Mouse (Mus musculus): ENCODE results near the gene Olfr599. TPM values are rescaled to one million over a fixed set of nuclear protein-coding genes. Genes with fewer than 3 reads are reported as not detected.
"Not testable (repeated sequence)": the region's sequence is repeated elsewhere in the genome, so short reads cannot be mapped to it uniquely, and the experiment has no call there.

Olfr599 gene
- not detected in 2 replicates for total RNA-seq (2021)
- long read RNA-seq: 0 reads

DNA sequence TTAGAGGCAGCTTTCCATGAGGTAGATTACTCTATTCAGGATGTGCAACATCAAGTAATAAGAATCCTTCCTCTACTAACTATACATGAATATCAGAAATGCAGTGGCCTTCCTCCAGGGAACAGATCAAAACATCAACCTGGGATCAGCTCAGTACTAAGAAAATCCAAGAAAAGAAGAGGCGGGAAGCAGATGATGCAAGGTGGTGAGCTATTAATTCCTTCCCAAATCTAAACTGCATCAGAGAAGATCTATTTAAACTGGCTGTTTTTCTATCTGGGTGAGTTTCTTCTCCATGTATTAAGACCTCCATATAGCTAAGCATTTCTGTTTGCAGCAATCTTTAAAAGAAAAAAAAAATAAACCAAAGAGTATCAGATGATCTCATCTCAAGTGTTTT, at the start of gene Olfr599:
Gene Olfr599 (plus strand): TSS at position 301 of the 400 bp plus-strand sequence.
- no peak for DNase-seq

DNA sequence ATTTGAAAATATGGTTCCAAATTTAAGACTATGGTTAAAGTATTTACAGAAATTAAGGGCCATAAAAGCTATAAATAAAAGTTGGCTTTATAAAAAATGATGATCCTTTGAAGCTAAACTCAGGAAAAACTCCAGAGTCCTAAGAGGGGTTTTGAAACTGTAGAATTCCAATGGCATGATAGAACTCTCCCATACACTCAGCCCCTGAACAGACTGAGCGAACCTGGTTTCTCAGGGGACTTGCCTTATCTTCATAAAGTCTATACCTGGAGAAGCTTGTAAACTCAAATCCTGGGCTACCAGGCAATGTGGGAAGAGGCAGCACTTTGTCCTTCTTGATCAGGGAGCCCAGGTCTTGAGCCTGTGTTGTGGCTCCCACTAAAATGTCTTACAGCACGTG, 30.4 kb upstream of the Olfr599 start, which contains the start of gene Olfr596:
Gene Olfr596 (plus strand): TSS at position 301 of the 400 bp plus-strand sequence.
- not testable (repeated sequence) for DNase-seq

DNA sequence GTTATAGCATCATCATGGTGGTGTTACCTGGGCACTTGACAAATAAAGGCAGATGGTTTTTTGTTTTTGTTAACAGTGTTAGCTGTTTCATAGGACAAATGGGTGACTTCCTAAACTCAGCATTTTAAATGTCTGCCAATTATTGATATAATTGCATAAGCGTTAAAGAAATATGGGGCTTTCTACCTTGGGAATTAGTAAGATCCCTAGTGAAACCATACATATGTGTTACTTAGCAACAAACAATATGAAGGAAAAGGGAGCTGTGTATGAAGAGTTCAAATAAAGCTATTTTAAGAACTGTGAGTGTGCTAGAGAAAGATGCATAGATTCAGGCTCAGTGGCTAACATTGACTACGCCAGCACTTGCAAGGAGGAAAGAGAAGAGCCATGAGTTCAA, 19.7 kb upstream of the Olfr599 start, which contains the start of gene Olfr597:
Gene Olfr597 (plus strand): TSS at position 301 of the 400 bp plus-strand sequence.
- DNase-seq: not testable (repeated sequence)

DNA sequence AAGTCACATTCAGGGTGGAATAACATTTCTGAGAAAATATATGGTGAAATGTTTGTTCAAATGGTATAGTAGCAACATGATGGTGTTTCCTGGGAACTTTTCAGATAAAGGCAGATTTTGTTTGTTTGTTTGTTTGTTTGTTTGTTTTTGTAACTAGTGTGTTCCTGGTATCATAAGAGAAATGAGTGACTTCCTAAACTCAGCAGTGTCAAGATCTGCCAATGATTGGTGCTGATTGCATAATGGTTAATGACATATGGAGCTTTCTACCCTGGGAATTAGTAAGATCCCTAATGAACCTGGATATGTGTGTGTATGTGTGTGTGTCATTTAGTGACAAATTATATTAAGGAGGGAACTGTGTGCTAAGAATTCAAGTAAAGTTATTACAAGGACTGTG, 12.4 kb upstream of the Olfr599 start, which contains the start of gene Olfr598:
Gene Olfr598 (plus strand): TSS at position 301 of the 400 bp plus-strand sequence.
- no peak for DNase-seq

DNA sequence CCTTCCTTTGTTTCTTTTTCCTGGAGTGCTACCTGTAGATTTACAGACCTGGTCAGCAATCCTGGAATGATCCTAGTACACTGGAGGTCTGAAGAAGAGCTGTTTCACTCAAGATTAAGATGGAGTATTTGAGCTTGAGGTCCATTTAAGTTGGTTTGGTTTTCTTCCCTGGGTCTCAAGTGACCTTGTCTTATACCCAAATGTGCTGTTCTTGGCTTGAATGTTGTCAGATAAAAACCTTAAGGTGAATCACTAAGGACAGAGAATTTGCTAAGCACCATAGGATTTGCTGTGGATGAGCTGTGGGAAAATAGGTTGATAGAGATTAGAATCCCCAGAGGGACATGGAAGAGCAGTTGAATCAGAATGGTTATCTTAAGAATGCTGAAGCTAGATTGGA, 13.9 kb downstream of the Olfr599 start, which contains the start of gene Olfr600:
Gene Olfr600 (minus strand): TSS at position 101 of the 400 bp plus-strand sequence.
- no peak for DNase-seq

DNA sequence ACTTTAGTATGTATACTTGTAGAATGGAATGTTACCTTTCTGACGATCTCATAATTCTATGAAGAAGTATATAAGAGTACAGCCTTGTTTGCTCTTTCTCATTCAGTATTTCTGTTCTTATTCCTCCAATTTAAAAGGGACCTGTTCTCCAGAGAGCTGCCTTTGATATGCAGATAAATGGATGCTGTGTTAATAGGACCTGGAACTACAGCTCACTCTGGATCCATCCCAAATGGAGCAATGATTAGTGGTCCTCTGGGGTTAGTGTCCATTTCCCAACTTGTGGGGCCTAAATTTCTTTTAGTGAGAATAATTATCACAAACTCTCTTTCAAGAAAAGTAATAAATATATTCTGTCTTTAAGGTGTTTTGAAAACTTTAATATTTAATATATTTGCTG, 26.8 kb downstream of the Olfr599 start, which contains the start of gene Olfr601:
Gene Olfr601 (minus strand): TSS at position 101 of the 400 bp plus-strand sequence.
- no peak for DNase-seq

DNA sequence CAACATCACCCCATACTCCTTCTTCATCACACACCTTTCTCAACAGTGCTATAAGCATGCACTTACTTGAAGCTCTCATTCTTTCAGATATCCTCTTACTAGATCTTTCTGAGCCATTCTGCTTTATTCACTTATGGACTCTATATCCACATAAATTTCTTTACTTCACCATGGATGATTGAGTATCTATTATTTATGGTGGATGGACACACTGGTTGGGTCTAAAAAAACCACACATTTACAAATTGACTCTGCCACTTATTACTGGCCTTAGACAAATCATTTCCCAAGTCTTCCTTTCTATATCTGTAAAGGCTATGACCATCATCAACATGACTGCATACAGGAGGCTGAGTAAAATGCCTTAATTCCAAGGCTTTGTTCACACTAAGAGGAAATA, 50.4 kb downstream of the Olfr599 start, which contains the start of gene Olfr603:
Gene Olfr603 (minus strand): TSS at position 101 of the 400 bp plus-strand sequence.
- no peak for DNase-seq

Other genes starting within 250 kb of the Olfr599 start
- gene Olfr585, start 238.2 kb upstream of the Olfr599 start, total RNA-seq (2021): not detected in 2 replicates
- gene Olfr586, start 210.3 kb upstream of the Olfr599 start, total RNA-seq (2021): not detected in 2 replicates
- gene Olfr588-ps1, start 195.0 kb upstream of the Olfr599 start, total RNA-seq (2021): not detected in 2 replicates
- gene Olfr589, start 179.6 kb upstream of the Olfr599 start, total RNA-seq (2021): not detected in 2 replicates
- not detected in 2 replicates for gene Olfr591, start 157.6 kb upstream of the Olfr599 start, total RNA-seq (2021)
- gene Olfr592, start 151.1 kb upstream of the Olfr599 start, total RNA-seq (2021): not detected in 2 replicates
- not detected in 2 replicates for gene Olfr593, start 124.1 kb upstream of the Olfr599 start, total RNA-seq (2021)
- not detected in 2 replicates for gene Olfr594, start 118.9 kb upstream of the Olfr599 start, total RNA-seq (2021)
- not detected in 2 replicates for gene Usp17ld, start 83.4 kb upstream of the Olfr599 start, total RNA-seq (2021)
- gene Olfr596, start 30.3 kb upstream of the Olfr599 start, total RNA-seq (2021): not detected in 2 replicates
- gene Olfr597, start 19.6 kb upstream of the Olfr599 start, total RNA-seq (2021): not detected in 2 replicates
- not detected in 2 replicates for gene Olfr598, start 12.3 kb upstream of the Olfr599 start, total RNA-seq (2021)
- gene Olfr600, start 13.8 kb downstream of the Olfr599 start, total RNA-seq (2021): not detected in 2 replicates
- not detected in 2 replicates for gene Olfr601, start 26.7 kb downstream of the Olfr599 start, total RNA-seq (2021)
- not detected in 2 replicates for gene Olfr603, start 50.3 kb downstream of the Olfr599 start, total RNA-seq (2021)
- gene Usp17lc, start 79.2 kb downstream of the Olfr599 start, total RNA-seq (2021): not detected in 2 replicates
- not detected in 2 replicates for gene Olfr605, start 109.5 kb downstream of the Olfr599 start, total RNA-seq (2021)
- not detected in 2 replicates for gene Olfr606, start 113.1 kb downstream of the Olfr599 start, total RNA-seq (2021)
- gene Olfr607, start 128.2 kb downstream of the Olfr599 start, total RNA-seq (2021): not detected in 2 replicates
- gene Olfr608, start 134.0 kb downstream of the Olfr599 start, total RNA-seq (2021): not detected in 2 replicates
- gene Olfr609, start 162.1 kb downstream of the Olfr599 start, total RNA-seq (2021): not detected in 2 replicates
- not detected in 2 replicates for gene Olfr610, start 176.2 kb downstream of the Olfr599 start, total RNA-seq (2021)
- not detected in 2 replicates for gene Olfr611, start 184.9 kb downstream of the Olfr599 start, total RNA-seq (2021)
- gene Olfr612, start 206.8 kb downstream of the Olfr599 start, total RNA-seq (2021): not detected in 2 replicates
- not detected in 2 replicates for gene Olfr613, start 212.2 kb downstream of the Olfr599 start, total RNA-seq (2021)
- gene Olfr615, start 220.2 kb downstream of the Olfr599 start, total RNA-seq (2021): not detected in 2 replicates
- not detected in 2 replicates for gene Olfr616, start 233.2 kb downstream of the Olfr599 start, total RNA-seq (2021)
- gene Olfr617, start 237.1 kb downstream of the Olfr599 start, total RNA-seq (2021): not detected in 2 replicates